Mouse (Mus musculus): ENCODE results near the gene Atp13a2.

- TF ChIP-seq POLR2A (IDR thresholded peaks at IDR 0.05; ENCODE audit: low read depth, low read length), result no peak
- TF ChIP-seq CTCF (IDR thresholded peaks at IDR 0.05; ENCODE audit: extremely low read depth, insufficient read depth, insufficient read length, insufficient replicate concordance), result no peak
These were observed 41.1 kb upstream of the Atp13a2 start for GRCm38 (mm10) chr4:140945571-140945970.
